Mouse (Mus musculus) lung, postnatal 0 days (tissue): ENCODE data around the gene Gabrb1.

Source experiments
- CTCF ChIP-seq: IDR thresholded peaks from 2 replicates; pipeline ENCODE4 v1.5.1; 2016; ENCODE audit warnings: antibody characterized with exemption, mild to moderate bottlenecking
- EP300 ChIP-seq: IDR thresholded peaks from 2 replicates; pipeline ENCODE4 v1.6.1; 2016; ENCODE audit warnings: antibody characterized with exemption, mild to moderate bottlenecking, control low read depth

- TF ChIP-seq EP300 (no peak), CTCF (no peak)
Measured at GRCm38 (mm10) chr5:71926336-71926735, 268.4 kb downstream of the Gabrb1 start.
